Comparison of ENCODE assay signal across 31 mouse cellular contexts in genomic region chr10:127351719-127352118, GRCm38 (mm10). TPM values are rescaled to one million over a fixed set of nuclear protein-coding genes. Genes with fewer than 3 reads are reported as not detected.
DNase-seq lines count a peak whose midpoint lies in the region; ATAC-seq and TF ChIP-seq lines count a peak whose summit lies in the region.
"Had no signal": no experiment of that assay in that cellular context is flagged by ENCODE, and none has a peak within 500 bp of the region (broad histone marks: within the 10 kb centered on the region; RNA-seq: fewer than 3 reads in every experiment).

No protein-coding gene starts in this region.

- H3K4me2 ChIP-seq in limb, embryonic 13.5 days (replicated peaks): no peak overlapping the region
- peak overlapping the region; percentile 66 for H3K4me2 ChIP-seq in liver, postnatal 0 days (ENCODE audit: low read depth, low read length)
- no peak overlapping the region for H3K4me2 ChIP-seq in midbrain, embryonic 16.5 days (ENCODE audit: low read length)
- H3K4me2 ChIP-seq: midbrain, embryonic 11.5 days had no signal

- H3K27ac ChIP-seq in limb, embryonic 13.5 days: no peak overlapping the region
- H3K27ac ChIP-seq in limb, embryonic 10.5 days: no peak overlapping the region; the same call in 1 of the 2 replicates
- H3K27ac ChIP-seq in liver, postnatal 0 days (ENCODE audit: low read depth): peak overlapping the region; percentile 93
- H3K27ac ChIP-seq in midbrain, embryonic 16.5 days (ENCODE audit: low read length): no peak overlapping the region
- H3K27ac ChIP-seq: embryonic facial prominence, embryonic 12.5 days; intestine, embryonic 15.5 days had no signal

- H3K9me3 ChIP-seq in limb, embryonic 13.5 days: no peaks in the 10 kb centered on the region
- H3K9me3 ChIP-seq in limb, embryonic 10.5 days (replicated peaks): no peaks in the 10 kb centered on the region
- H3K9me3 ChIP-seq in E14TG2a.4 (ENCODE audit: low read length): no peaks in the 10 kb centered on the region
- H3K9me3 ChIP-seq in liver, postnatal 0 days (ENCODE audit: low read length): no peaks in the 10 kb centered on the region
- H3K9me3 ChIP-seq in midbrain, embryonic 16.5 days (replicated peaks; ENCODE audit: control insufficient read depth, low read length, poor library complexity, severe bottlenecking): no peaks in the 10 kb centered on the region
- H3K9me3 ChIP-seq: embryonic facial prominence, embryonic 12.5 days; intestine, embryonic 15.5 days had no signal

- peaks cover 12% of the 10 kb centered on the region for H3K4me1 ChIP-seq in limb, embryonic 13.5 days
- peaks cover 19% of the 10 kb centered on the region for H3K4me1 ChIP-seq in limb, embryonic 10.5 days
- peaks cover 49% of the 10 kb centered on the region for H3K4me1 ChIP-seq in E14TG2a.4 (replicated peaks; ENCODE audit: low read depth, low read length)
- peaks cover 20% of the 10 kb centered on the region for H3K4me1 ChIP-seq in liver, postnatal 0 days (ENCODE audit: insufficient read depth)
- 0 out of 2 replicates have a peak, but pooled peaks cover 3% of the 10 kb centered on the region for H3K4me1 ChIP-seq in midbrain, embryonic 16.5 days (ENCODE audit: control insufficient read depth, insufficient read depth, low read length)
- H3K4me1 ChIP-seq: embryonic facial prominence, embryonic 12.5 days had no signal

- 0 out of 2 replicates have a peak overlapping the region, but pooled peaks have one; percentile 53 for H3K9ac ChIP-seq in limb, embryonic 13.5 days
- peak overlapping the region; percentile 71 for H3K9ac ChIP-seq in liver, postnatal 0 days (replicated peaks)
- no peak overlapping the region for H3K9ac ChIP-seq in midbrain, embryonic 16.5 days (ENCODE audit: low read depth, low read length)
- H3K9ac ChIP-seq: forebrain, postnatal 0 days; intestine, embryonic 15.5 days had no signal

- H3K27me3 ChIP-seq in limb, embryonic 13.5 days: no peaks in the 10 kb centered on the region
- H3K27me3 ChIP-seq in limb, embryonic 10.5 days (ENCODE audit: low read depth, poor library complexity, severe bottlenecking): peaks cover 20% of the 10 kb centered on the region
- peaks cover 21% of the 10 kb centered on the region for H3K27me3 ChIP-seq in E14TG2a.4 (ENCODE audit: insufficient read depth, low read length)
- no peaks in the 10 kb centered on the region for H3K27me3 ChIP-seq in liver, postnatal 0 days (ENCODE audit: insufficient read depth, low read length)
- H3K27me3 ChIP-seq in midbrain, embryonic 16.5 days (ENCODE audit: control insufficient read depth, insufficient read depth, low read depth, low read length): no peaks in the 10 kb centered on the region
- H3K27me3 ChIP-seq: intestine, embryonic 15.5 days had no signal

- TF ChIP-seq CTCF in E14TG2a.4 (conservative IDR thresholded peaks at IDR 0.05; ENCODE audit: low read length): no peak
- no peak; the same call in 1 of the 2 replicates for TF ChIP-seq CTCF in liver, postnatal 0 days (IDR thresholded peaks at IDR 0.05; ENCODE audit: low read depth)

- no peaks in the 10 kb centered on the region for H3K36me3 ChIP-seq in limb, embryonic 13.5 days
- no peaks in the 10 kb centered on the region for H3K36me3 ChIP-seq in limb, embryonic 10.5 days
- no peaks in the 10 kb centered on the region for H3K36me3 ChIP-seq in E14TG2a.4 (ENCODE audit: insufficient read depth, low read length)
- no peaks in the 10 kb centered on the region for H3K36me3 ChIP-seq in liver, postnatal 0 days (replicated peaks; ENCODE audit: insufficient read depth, low read length)
- no peaks in the 10 kb centered on the region for H3K36me3 ChIP-seq in midbrain, embryonic 16.5 days (ENCODE audit: control insufficient read depth, insufficient read depth, low read length)
- H3K36me3 ChIP-seq: embryonic facial prominence, embryonic 12.5 days; intestine, embryonic 15.5 days had no signal

- H3K4me3 ChIP-seq in limb, embryonic 13.5 days: no peak overlapping the region
- no peak overlapping the region for H3K4me3 ChIP-seq in limb, embryonic 10.5 days
- peak overlapping the region; percentile 37; the same call in 1 of the 2 replicates for H3K4me3 ChIP-seq in E14TG2a.4 (replicated peaks; ENCODE audit: low read length)
- H3K4me3 ChIP-seq in liver, postnatal 0 days (ENCODE audit: low read depth, low read length): peak overlapping the region; percentile 38
- no peak overlapping the region for H3K4me3 ChIP-seq in midbrain, embryonic 16.5 days (ENCODE audit: low read depth, low read length)
- H3K4me3 ChIP-seq: embryonic facial prominence, embryonic 12.5 days; intestine, embryonic 15.5 days had no signal

- ATAC-seq in limb, embryonic 13.5 days (ENCODE audit: low FRiP score, low read depth): 0 out of 2 replicates have a peak, but pooled peaks have one; percentile 28
- ATAC-seq in liver, postnatal 0 days: peak; percentile 80
- ATAC-seq in midbrain, embryonic 16.5 days: no peak
- ATAC-seq: CD4-positive, CD25-positive, alpha-beta regulatory T cell, adult 4 months; forebrain, postnatal 0 days had no signal

- TF ChIP-seq EP300 in liver, postnatal 0 days (IDR thresholded peaks at IDR 0.05; ENCODE audit: low read depth): no peak

- no peak for DNase-seq in limb, embryonic 10.5 days (ENCODE audit: low spot score)
- peak; percentile 48 for DNase-seq in A20 (ENCODE audit: low read depth, low spot score)
- DNase-seq in liver, postnatal 0 days: peak; percentile 75
- no peak for DNase-seq in gastrocnemius, postnatal 4 days (ENCODE audit: low spot score in 2 of 2)
- DNase-seq: adrenal gland, postnatal 14 days; cerebellum, postnatal 25 days; forebrain, postnatal 0 days; gastrocnemius, postnatal 25 days; heart, postnatal 4 days; lung, adult 2 months; lung, postnatal 14 days; retina, postnatal 1 day; right cerebral cortex, postnatal 25 days had no signal

- WGBS in limb, embryonic 13.5 days: 70% methylated on average over 8 of the region's 8 CpGs
- 68% methylated on average over 8 of the region's 8 CpGs for WGBS in limb, embryonic 10.5 days
- WGBS in liver, postnatal 0 days (ENCODE audit: insufficient replicate concordance): 60% methylated on average over 8 of the region's 8 CpGs
- 74% methylated on average over 8 of the region's 8 CpGs for WGBS in midbrain, embryonic 16.5 days

RNA-seq across cellular contexts. Expression of gene Inhbe, which starts 2.5 kb away (rescaled TPM):
- polyA plus RNA-seq in limb, embryonic 13.5 days (2015; fragmentation: Nextera tagmentation; extraction: Ambion mirVana): 0.04 and 0.05 TPM in 2 replicates
- 0.13 TPM in 1 of 2 replicates, not detected in the other for polyA plus RNA-seq in limb, embryonic 10.5 days (2016; fragmentation: Nextera tagmentation; extraction: Ambion mirVana)
- 18.4 and 29.0 TPM in 2 replicates for polyA plus RNA-seq in liver, postnatal 0 days (2015; fragmentation: Nextera tagmentation; extraction: Ambion mirVana)
- polyA plus RNA-seq in midbrain, embryonic 16.5 days (2015; fragmentation: Nextera tagmentation; extraction: Ambion mirVana): 0.04 TPM in 2 replicates
- total RNA-seq in gastrocnemius, postnatal 4 days (2021): under 1 TPM in 1 of 2 experiments, not detected in 1; 0.08 TPM
- total RNA-seq: forebrain, postnatal 0 days; gastrocnemius, postnatal 25 days; heart, postnatal 4 days; MEL had no signal
- polyA plus RNA-seq: CD4-positive, CD25-positive, alpha-beta regulatory T cell, adult 4 months; cerebellum, adult 2 months; forebrain, postnatal 0 days; heart, embryonic 16.5 days; intestine, embryonic 15.5 days; midbrain, embryonic 11.5 days; neural tube, embryonic 11.5 days; spleen, adult 2 months; testis, adult 2 months had no signal

RNA-seq across cellular contexts. Expression of gene Gli1, which starts 9.9 kb away (rescaled TPM):
- polyA plus RNA-seq in limb, embryonic 13.5 days (2015; fragmentation: Nextera tagmentation; extraction: Ambion mirVana): 14.8 and 16.5 TPM in 2 replicates
- 10.9 and 11.7 TPM in 2 replicates for polyA plus RNA-seq in limb, embryonic 10.5 days (2016; fragmentation: Nextera tagmentation; extraction: Ambion mirVana)
- 0.04 TPM in 2 replicates for polyA plus RNA-seq in liver, postnatal 0 days (2015; fragmentation: Nextera tagmentation; extraction: Ambion mirVana)
- 0.92 and 1.3 TPM in 2 replicates for polyA plus RNA-seq in midbrain, embryonic 16.5 days (2015; fragmentation: Nextera tagmentation; extraction: Ambion mirVana)
- 10 to 100 TPM in 1 of 2 experiments, 1 to 10 TPM in 1; 9.0 to 11.8 TPM for total RNA-seq in gastrocnemius, postnatal 4 days (2021)
- total RNA-seq: megakaryocyte progenitor cell, adult 5-6 weeks had no signal

RNA-seq across cellular contexts. Expression of gene Inhbc, which starts 18.5 kb away (rescaled TPM):
- polyA plus RNA-seq in limb, embryonic 13.5 days (2015; fragmentation: Nextera tagmentation; extraction: Ambion mirVana): not detected in 2 replicates
- polyA plus RNA-seq in limb, embryonic 10.5 days (2016; fragmentation: Nextera tagmentation; extraction: Ambion mirVana): 0.10 and 0.23 TPM in 2 replicates
- 21.0 and 27.2 TPM in 2 replicates for polyA plus RNA-seq in liver, postnatal 0 days (2015; fragmentation: Nextera tagmentation; extraction: Ambion mirVana)
- 0.15 TPM in 1 of 2 replicates, not detected in the other for polyA plus RNA-seq in midbrain, embryonic 16.5 days (2015; fragmentation: Nextera tagmentation; extraction: Ambion mirVana)
- total RNA-seq in gastrocnemius, postnatal 4 days (2021): under 1 TPM in 1 of 2 experiments, not detected in 1; 0.29 TPM
- total RNA-seq: forebrain, postnatal 0 days; gastrocnemius, postnatal 25 days; heart, postnatal 4 days; left cerebral cortex, adult 18-20 months; left cerebral cortex, postnatal 36 days; megakaryocyte progenitor cell, adult 5-6 weeks; MEL had no signal
- polyA plus RNA-seq: CD4-positive, CD25-positive, alpha-beta regulatory T cell, adult 4 months; cerebellum, adult 2 months; forebrain, embryonic 11.5 days; forebrain, postnatal 0 days; heart, embryonic 16.5 days; hindbrain, embryonic 16.5 days; lung, adult 2 months; midbrain, embryonic 11.5 days; neural tube, embryonic 11.5 days; spleen, adult 2 months had no signal

RNA-seq across cellular contexts. Expression of gene R3hdm2, which starts 28.4 kb away (rescaled TPM):
- polyA plus RNA-seq in limb, embryonic 13.5 days (2015; fragmentation: Nextera tagmentation; extraction: Ambion mirVana): 43.3 and 54.5 TPM in 2 replicates
- polyA plus RNA-seq in limb, embryonic 10.5 days (2016; fragmentation: Nextera tagmentation; extraction: Ambion mirVana): 35.0 and 39.5 TPM in 2 replicates
- 16.6 and 17.3 TPM in 2 replicates for polyA plus RNA-seq in liver, postnatal 0 days (2015; fragmentation: Nextera tagmentation; extraction: Ambion mirVana)
- 35.2 and 35.9 TPM in 2 replicates for polyA plus RNA-seq in midbrain, embryonic 16.5 days (2015; fragmentation: Nextera tagmentation; extraction: Ambion mirVana)
- 100 to 1,000 TPM in 1 of 2 experiments, 10 to 100 TPM in 1; 87.7 to 101 TPM for total RNA-seq in gastrocnemius, postnatal 4 days (2021)

RNA-seq across cellular contexts. Expression of gene Arhgap9, which starts 30.0 kb away (rescaled TPM):
- 5.2 and 5.4 TPM in 2 replicates for polyA plus RNA-seq in limb, embryonic 13.5 days (2015; fragmentation: Nextera tagmentation; extraction: Ambion mirVana)
- 5.5 and 5.9 TPM in 2 replicates for polyA plus RNA-seq in limb, embryonic 10.5 days (2016; fragmentation: Nextera tagmentation; extraction: Ambion mirVana)
- 13.5 and 14.8 TPM in 2 replicates for polyA plus RNA-seq in liver, postnatal 0 days (2015; fragmentation: Nextera tagmentation; extraction: Ambion mirVana)
- 0.46 and 0.75 TPM in 2 replicates for polyA plus RNA-seq in midbrain, embryonic 16.5 days (2015; fragmentation: Nextera tagmentation; extraction: Ambion mirVana)
- 1 to 10 TPM; 2.8 to 3.9 TPM for total RNA-seq in gastrocnemius, postnatal 4 days (2021)

Comparison
In these comparisons a context has a peak if more than half of its experiments do, and no peak if none do; other contexts are left out.
1. H3K4me3 ChIP-seq: peak in E14TG2a.4 (single experiment) and liver, postnatal 0 days (single experiment); none in limb, embryonic 13.5 days (single experiment), limb, embryonic 10.5 days (single experiment) and midbrain, embryonic 16.5 days (single experiment).
2. DNase-seq: peak in A20 (single experiment) and liver, postnatal 0 days (single experiment); none in limb, embryonic 10.5 days (single experiment) and gastrocnemius, postnatal 4 days (0 of 2).
3. RNA of gene Inhbe, which starts 2.5 kb away (polyA plus RNA-seq): 18.4 to 29.0 TPM in liver, postnatal 0 days; 0.13 TPM in limb, embryonic 10.5 days, 0.04 to 0.05 TPM in limb, embryonic 13.5 days and 0.04 TPM in midbrain, embryonic 16.5 days; every median in the first group is over 10 times any median in the second.
4. RNA of gene Inhbc, which starts 18.5 kb away (polyA plus RNA-seq): 21.0 to 27.2 TPM in liver, postnatal 0 days; 0.10 to 0.23 TPM in limb, embryonic 10.5 days, not detected in limb, embryonic 13.5 days and 0.15 TPM in midbrain, embryonic 16.5 days; every median in the first group is over 10 times any median in the second.